Mouse (Mus musculus) T-helper 2 cell (primary cell): Measurements from ENCODE around the gene Dnajb6.
"Not testable (repeated sequence)": the region's sequence is repeated elsewhere in the genome, so short reads cannot be mapped to it uniquely, and the experiment has no call there.

Experiments used
- in situ Hi-C: fragments of 300-600 bp; cut with MboI, MseI; formaldehyde crosslinking; loops from one replicate; pipeline ENCODE4 v1.15.1; 2025; ENCODE audit warnings: high pct_unique_total_duplicates

Dnajb6 gene

DNA sequence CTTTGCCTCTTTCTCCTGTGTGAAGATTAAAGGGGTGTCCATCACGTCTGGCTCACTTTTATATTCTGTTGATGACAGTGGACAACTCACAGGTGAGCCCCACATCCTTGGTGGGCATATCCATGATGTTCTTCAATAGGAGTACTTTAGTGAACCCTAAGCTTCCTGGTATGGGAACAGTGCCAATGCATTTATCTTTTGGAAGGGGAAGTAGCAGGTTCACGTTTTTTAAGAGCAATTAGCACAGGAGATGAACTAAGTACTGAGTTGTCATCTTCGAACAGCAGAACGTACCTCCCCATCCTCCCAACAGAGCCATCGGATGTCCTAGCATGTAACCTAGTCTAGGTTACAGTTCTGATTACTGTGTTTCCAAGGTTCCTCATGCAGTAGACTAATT, 23.8 kb downstream of the Dnajb6 start:
- in situ Hi-C loops = no loop called here

DNA sequence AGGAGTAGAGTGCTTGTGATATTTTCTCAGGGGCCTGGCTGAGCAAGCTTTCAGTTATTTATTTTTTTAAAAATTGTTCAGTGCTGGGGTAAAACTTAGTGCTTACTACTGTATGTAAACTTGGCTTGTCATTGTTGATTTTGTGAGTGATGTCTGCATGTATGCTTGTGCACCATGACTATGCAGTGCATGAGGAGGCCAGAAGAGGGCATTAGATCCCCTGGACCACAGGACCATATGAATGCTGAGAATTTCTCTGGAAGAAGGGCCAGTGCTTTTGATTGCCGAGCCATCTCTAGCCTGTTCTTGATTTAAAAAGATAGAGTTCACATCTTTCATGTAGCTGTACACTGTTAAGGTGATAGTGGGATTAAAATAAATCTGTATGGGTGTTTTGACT, 35.4 kb downstream of the Dnajb6 start:
- in situ Hi-C loops = no loop called here

DNA sequence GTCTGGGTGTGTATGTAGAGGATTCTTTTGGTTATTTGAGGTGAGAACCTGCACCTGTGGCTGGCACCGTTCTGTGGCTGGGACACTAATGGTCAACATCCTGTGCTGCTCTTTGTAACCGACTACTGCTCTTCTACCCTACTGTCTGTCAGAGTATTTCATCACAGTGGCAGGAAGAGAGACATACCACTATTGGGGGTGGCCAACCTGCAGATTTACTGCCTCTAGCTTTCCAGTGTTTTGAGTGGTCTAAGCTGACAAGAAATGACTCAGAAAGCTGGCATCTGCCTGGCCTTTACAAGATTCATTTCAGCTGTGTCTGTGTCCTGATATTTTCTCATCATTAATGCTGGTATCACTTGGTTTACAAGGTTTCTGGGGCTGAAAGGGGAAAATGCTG, 36.5 kb downstream of the Dnajb6 start:
- in situ Hi-C loops = no loop called here

DNA sequence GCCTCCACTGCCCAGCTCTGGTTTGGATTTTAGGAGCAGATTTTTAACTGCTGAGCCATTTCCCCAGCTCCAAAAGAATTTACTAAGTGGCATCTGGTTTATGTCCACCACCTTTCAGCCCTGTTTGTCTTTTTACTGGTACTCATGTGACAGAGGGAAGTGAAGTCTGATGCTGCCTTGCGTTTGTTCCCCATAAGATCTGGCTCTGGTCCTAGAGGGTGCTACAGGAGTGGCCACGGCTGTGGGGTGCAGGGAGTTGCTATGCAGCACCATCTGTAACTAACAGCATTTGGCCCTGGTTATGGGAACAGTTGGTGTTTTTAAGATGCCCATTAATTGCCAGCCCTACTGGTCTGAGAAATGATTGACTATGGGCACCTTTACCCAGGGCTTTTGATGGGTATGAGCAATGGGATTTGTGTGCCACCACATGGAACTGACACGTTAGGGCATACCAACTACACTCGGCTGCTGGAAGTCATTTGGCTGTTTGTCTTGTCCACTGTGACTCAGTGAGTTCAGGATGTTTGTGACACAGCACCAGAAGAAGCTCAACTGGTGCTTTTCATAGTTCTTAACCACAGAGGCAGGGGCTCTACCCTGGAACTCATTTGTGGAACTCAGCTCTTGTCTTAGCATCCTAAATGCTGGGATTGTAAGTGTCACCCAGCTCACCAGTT, 37.3 kb downstream of the Dnajb6 start:
- in situ Hi-C loops = no loop called here

DNA sequence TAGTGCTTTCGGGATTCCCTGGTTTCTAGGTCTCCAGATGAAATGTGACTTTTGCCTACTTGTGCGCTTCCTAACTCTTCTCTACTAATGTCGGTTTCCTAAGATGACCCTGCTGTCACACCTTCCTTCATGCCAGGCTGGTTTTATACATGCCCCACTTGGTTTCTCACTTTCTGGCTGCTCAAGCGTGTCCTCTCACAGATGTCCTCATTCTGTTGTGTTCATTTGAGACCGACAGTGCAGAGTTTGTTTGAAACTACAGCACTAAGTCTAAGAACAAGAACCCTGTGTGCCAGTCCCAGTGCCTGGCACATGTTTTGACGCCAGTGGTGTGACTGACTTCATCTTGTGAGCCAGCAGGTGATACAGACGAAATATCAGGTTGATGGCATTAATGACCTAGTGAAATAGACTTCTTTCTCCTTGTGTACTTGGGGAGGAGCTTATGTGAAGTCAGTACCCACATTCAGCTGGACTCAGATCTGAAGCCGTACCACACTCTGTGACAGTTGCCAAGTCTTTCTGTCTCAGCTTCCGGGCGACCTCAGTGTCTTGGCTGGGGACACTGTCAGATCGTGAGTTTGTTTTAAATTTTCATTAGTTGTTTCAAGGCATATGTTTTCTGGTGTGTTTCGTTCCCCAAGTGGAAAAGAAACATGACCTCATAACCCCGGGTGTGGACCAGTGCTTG, 38.1 kb downstream of the Dnajb6 start:
- in situ Hi-C loops = no loop called here

DNA sequence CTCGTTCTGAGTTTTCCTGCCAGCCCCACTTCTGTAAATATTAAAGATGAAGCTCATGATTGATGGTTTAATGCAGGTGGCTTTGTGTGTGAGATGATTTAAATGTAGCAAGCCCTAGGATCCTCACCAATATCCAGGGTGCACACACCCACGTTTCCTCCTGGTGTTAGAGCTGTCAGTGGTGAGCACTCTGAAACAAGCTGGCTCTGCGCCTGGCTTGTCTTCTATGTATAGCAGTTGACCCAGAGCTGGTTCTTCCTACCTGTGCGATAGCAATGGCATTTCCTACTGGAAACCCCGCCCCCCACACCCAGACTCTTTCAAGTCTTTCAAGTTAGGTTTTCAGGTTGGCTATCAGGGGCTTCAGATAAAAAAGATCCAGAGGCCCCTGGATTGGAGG, 39.9 kb downstream of the Dnajb6 start:
- in situ Hi-C loops = no loop called here

DNA sequence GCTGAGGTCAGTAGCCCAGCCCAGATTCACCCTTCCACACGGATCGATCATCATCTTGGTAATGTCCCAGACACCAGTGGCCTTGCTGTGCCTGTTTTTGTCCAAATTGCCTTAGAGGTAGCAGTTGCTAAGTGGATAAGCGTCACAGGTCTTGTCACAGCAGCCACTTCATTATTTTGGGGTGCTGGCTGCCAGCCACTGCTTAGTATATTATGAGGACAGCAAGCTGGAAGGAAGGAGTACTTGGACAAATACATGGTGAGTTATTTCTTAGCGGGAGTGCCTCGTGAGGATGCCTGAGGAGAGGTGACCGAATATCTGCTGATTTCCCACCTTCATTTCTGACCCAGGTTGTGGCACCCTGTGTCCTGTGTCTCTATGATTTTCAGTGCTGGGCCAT, 42.5 kb downstream of the Dnajb6 start:
- in situ Hi-C loops = no loop called here

DNA sequence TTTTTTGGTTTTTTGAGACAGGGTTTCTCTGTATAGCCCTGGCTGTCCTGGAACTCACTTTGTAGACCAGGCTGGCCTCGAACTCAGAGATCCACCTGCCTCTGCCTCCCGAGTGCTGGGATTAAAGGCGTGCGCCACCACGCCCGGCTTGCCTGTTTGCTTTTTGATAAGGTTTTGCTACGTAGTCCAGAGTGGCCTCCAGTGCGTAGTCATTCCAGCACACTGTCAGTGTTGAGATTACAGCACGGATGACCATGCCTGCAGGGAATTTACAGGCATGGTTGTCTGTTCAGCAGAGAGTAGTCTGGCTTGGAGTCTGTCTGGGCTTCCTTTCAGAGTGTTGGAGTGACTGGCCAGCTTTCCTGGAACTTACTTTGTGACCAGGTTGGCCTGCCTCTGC, 44.2 kb downstream of the Dnajb6 start:
- in situ Hi-C loops = not testable (repeated sequence)

DNA sequence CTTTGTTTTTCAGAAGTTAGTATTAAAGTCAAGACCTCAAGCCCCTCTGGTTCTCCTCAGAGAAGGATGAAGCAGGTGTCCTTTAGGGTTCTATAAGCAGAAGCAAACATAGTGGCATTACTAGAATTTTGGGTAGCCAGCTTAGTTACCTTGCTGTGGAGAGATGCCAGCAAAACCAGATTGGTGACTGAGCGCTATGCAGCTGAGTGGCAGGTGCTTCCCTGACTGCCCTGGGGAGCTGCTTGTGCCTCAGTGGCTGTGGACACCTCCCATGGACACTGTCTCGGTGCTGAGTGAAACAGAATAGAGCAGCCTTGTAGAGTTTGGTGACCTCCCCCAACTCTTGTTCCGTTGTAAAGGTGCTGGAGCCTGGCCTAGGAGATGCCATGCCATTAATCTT, 46.8 kb downstream of the Dnajb6 start:
- in situ Hi-C loops = no loop called here

DNA sequence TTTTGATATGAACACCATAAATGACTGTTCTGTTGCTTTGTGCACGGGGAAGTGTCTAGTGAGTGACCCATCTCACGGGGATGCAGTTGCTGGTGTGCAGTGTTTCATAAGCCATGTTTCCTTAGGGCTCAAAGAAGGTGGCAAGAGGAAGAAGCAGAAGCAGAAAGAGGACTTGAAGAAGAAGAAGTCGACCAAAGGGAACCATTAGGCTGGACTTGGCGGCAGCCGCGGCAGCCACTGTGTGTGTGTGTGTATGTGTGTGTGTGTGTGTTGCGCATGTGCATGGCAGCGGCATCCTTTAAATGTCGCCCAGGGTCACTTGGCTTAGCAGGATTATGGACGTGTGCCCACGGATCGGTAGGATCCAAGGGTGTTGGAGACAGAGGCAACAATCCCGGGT, 49.4 kb downstream of the Dnajb6 start:
- in situ Hi-C loops = not testable (repeated sequence)

DNA sequence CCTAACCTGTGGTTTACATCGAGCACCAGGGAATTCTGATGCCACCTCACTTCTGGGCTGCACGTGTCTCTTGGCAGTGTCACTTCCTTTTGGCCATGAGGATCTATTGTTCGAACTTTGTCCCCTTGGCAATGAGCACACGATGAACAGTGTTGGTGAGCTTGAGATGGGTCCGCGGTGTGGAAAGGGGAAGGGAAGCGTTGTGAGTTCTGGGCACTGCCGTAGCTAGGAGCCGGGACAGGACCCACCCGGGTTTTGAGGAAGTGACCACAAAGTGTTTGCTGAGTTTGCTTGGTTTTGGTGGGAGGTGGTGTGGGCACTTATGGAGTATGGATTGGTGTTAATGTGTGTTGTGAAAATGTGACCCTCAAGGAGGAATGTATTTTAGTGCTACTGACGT, 50.5 kb downstream of the Dnajb6 start:
- in situ Hi-C loops = not testable (repeated sequence)

DNA sequence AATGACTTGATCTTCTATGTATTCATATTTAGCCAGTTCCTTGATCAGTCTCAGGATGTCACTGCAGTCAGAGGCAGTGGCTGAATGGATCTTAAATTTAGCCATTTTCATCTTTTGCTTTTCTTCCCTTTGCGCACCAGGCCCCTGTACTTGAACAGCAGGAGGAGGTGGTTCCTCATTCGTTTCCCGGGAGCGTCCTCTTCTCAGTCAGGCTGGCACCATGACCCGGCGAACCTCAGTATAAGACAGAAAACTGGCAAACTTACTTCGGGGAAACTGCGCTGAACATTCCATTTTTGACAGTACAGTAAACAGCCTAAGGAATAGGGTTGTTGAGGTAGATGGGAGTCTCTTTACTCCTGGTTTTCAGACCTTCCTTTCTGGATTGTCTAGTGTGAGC, 59.4 kb downstream of the Dnajb6 start:
- in situ Hi-C loops = loop anchor here (10.0 kb wide), 1 partner anchor 570 kb away; no protein-coding TSS in a partner anchor

DNA sequence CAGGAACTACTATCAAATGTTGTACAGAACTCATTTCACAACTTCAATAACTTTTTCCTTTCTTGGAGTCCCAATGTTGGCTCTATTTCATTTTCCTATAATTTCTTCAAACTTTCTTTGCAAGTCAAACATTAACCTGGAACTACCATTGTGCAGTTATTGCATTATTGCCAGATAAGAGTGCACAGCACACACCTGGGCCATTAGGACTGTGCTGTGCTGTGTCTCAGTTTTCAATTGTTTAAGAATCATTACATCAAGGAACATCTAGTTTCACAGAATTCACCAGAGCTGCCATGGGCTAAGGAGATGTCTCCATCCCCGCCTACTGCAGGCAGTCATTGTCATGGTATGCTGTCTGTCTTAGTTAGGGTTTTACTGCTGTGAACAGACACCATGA, 73.5 kb downstream of the Dnajb6 start:
- in situ Hi-C loops = no loop called here

DNA sequence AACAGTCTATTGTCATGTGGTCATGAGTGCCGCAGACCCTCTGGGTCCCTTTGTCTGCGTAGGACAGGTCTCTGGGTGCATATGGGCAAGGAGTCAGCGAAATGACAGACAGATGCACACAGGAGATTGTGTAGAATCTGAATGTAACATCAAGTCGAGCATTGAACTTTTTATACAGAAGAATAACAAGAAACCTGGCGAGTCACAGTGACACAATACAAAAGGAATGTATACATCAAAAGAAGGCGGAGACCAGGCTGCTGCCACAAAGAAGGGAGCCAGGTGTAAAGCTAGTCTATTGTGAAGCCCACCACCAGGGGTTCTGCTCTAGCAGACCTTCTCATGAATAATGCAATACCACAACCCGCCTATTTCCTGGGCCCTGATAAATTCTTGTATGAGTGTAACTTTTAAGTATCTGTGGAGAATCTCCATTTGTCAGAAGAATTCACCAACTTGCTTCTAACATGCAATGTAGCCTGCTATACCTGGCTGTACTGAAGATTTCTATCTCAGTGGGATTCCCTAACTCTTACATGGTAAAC, 76.0 kb downstream of the Dnajb6 start:
- in situ Hi-C loops = not testable (repeated sequence)

DNA sequence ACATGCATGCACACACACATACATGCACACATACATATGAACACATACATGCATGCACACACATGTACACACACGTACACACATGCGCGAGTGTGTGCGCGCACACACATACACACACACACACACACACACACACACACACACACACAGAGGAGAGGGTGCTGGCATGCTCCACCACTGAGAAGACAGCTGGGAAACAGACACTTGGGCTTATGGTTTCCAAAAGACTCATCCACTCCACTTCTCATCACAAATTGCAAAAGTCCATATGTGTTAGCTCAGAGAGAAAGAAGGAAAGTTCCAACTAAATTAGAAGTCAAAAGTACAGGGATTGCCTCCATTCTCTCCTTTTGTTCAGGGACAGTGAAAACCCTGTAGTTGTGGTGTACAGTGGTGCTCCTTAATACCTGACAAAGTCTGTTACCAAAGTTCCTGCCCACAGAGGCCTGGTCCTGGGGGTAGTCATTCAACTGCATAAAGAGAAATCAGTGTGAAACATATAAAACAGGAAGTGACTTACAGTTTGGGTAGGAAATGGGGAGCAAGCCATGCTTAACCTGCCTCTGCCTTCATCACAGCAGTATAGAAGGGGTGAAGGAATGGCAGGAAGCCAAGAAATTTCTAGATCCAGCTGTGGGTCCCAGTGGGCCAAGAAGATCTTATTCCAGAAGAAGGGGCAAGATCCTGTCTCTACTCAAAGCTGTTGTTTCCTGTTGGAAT, 81.2 kb downstream of the Dnajb6 start:
- in situ Hi-C loops = no loop called here

DNA sequence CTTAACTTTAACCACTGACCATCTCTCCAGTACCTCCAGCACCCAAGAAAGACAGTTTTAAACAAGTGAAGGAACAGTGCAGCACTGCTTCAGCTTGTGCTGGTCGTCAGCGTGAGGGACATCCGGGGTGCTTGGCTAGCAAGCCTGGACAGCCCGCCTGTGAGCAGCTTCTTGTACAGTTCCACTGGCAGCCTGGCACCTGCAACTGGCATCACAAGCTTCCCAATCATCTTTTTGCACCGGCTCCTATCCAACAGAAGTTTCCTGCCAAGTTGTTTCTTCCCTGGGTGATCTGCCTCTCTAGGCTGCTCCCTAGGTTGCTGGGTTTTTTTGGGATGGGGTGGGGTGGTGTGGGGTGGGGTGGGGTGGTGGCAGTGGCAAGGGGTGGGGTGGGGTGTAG, 81.9 kb downstream of the Dnajb6 start:
- in situ Hi-C loops = no loop called here

DNA sequence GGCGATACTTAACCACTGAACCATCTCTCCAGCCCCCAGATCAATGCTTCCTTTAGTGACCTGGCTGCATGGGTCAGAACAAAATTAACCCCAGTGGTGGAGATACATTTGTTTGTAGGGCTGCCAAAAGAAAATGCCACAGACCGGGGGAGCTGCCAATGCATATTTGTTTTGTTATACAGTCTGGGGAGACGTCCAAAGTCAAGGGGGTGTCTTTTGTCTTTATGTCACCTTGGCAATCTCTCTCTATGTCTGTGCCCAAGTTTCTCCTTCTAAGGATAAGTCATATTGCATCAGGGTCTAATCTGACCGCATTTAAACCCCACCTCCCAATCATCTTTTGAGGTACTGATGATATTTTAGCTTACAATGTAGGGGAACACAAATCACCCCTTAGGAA, 82.8 kb downstream of the Dnajb6 start:
- in situ Hi-C loops = no loop called here

DNA sequence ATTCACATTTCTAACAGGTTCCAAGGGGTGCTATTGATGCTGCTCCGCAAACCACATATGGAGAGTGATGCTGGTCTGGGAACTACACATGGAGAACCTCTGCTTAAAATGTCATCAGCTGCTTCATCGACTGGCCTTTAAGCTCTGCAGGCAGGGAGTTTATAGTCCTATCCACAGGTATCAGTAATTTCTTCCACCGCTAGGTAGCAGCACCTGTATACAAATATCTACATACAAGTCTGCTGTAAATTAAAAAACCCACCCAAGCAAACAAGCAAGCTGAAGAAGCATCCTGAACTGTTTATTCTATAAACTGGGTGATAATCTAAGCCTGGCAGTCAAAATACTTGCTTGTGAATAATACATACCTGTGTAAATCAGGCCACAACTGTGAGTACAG, 89.3 kb downstream of the Dnajb6 start:
- in situ Hi-C loops = loop anchor here (10.0 kb wide), 1 partner anchor 190 kb away; the partner anchor contains the start of gene Il6

DNA sequence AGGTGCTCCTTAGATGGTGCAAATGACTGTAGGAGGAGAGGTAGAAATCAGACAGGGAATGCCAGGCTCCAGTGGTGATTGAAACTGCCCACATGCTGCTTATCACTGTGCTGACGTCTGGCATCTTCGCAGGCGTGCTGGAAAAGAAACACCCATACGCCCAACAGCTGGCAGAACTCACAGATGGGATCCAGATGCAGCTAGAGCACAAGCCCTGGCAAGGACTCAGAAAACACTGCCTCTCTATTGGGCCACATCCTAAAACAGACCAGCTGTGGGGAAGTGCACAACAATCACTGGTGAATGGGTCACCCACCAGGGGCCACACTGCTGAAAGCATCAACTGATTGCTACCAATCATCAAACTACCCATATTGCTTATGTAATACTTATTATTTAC, 91.3 kb downstream of the Dnajb6 start:
- in situ Hi-C loops = loop anchor here (10.0 kb wide), 1 partner anchor 188 kb away; the partner anchor contains the start of gene Il6

DNA sequence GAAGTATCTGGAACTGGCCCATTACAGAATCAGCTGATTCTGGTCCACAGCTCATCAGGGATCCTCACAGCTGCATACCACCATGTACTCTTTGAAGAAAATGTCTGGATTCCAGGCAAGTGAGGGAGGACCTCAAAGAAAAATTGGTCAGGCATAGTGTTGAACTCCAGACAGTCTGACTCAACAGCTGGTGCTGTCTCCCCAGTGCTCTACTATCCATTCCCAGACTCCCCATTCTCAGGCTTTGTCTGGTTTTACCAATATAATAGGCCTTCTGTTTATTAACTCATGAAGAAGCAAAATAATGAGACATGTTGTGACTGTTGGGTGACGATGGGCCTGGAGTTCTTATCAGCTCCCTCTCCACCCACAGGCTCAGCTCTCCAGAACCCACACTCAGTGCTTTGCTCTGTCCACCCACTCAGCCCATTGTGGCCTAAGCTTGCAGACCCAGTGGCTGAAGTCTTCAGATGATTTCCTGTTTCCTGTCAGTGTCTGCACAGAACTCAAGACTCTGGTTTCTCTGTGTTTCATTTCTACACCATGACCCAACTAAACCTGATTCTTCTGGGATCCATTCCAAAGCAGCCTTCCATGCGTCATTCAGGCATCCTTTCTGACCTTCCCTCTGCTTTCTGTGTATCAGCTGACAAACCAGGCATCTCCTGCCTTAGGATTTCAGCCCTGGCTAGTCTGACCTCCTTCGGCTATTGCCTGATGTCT, 107.1 kb downstream of the Dnajb6 start:
- in situ Hi-C loops = no loop called here

DNA sequence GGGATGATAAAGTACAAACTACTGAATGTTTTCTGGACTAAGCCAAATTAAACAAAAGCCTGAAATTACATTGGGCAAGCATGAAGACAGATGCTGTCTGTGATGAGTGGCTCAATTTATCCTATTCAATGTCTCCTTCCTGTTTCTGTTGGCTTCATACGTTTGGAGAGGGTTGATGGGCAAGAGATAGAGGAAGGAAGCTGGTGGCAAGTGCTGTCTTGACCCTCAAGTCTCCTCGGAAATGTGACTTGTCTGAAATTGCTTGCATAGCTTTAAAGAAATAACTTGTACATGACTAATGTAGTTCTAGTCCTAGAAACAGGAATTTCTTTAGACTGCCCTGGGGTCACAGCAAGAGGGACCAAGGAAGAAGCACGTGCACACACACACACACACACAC, 109.5 kb downstream of the Dnajb6 start:
- in situ Hi-C loops = no loop called here

DNA sequence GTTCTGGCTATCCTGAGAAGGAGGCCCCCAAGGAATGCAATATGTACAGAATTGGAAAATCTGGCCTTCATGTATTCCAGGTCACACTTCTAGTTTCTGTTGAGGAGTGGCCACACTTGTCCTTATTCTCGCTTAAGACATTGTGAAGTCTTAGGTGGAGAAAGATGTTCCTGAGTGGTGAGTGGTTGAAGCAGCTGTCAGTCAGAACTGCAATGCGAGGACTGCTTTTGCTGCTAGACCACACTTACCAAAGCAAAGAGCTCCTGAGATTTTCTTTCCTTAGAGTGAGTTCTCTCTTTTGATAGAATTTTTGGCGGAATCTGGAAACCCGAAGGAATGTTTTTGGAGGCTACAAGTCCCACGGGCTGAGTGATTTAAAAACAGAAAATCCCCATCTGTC, 112.0 kb downstream of the Dnajb6 start:
- in situ Hi-C loops = no loop called here
